Mouse (Mus musculus) brain, embryonic 14.5 days (tissue): Measurements from ENCODE around the gene Dhx37. TPM values are rescaled to one million over a fixed set of nuclear protein-coding genes. Genes with fewer than 3 reads are reported as not detected.

Experiments
- DNase-seq: peaks from one replicate; pipeline ENCODE4 v3.0.0-alpha.2; 2011; ENCODE audit warnings: low read depth
- CTCF ChIP-seq: fragments of 200-500 bp; IDR thresholded peaks from 2 replicates; pipeline ENCODE4 v1.5.1; 2012; ENCODE audit warnings: inconsistent platforms, mild to moderate bottlenecking, moderate library complexity, borderline replicate concordance; ENCODE audit not compliant: insufficient read depth, insufficient read length; ENCODE audit errors: extremely low read depth
- POLR2A ChIP-seq: fragments of 200-500 bp; IDR thresholded peaks from 2 replicates; pipeline ENCODE4 v1.6.1; 2012; ENCODE audit warnings: mild to moderate bottlenecking, inconsistent platforms, borderline replicate concordance; ENCODE audit not compliant: poor library complexity, insufficient read depth, insufficient read length, severe bottlenecking; ENCODE audit errors: extremely low read depth
- polyA plus RNA-seq: library from polyadenylated mRNA; depleted of rRNA; stranded (reverse); fragments of >200 nt; gene quantifications from 2 replicates; pipeline ENCODE4 v1.2.3, GENCODE M21; 2012; rRNA removed

The Dhx37 gene
- 27.6 and 31.5 TPM in 2 replicates for polyA plus RNA-seq

- peak; percentile 98 for DNase-seq
- TF ChIP-seq POLR2A: peak; percentile 84
- TF ChIP-seq CTCF: no peak
These were observed at the start of gene Dhx37 for GRCm38 (mm10) chr5:125433793-125434337. Gene Dhx37, minus strand, starts transcription at chr5:125434121.

GRCm38 (mm10) chr5:125482474-125482873 is 48.6 kb upstream of the Dhx37 start:
- TF ChIP-seq POLR2A: no peak
- no peak for TF ChIP-seq CTCF
- no peak for DNase-seq

- no peak for DNase-seq
- TF ChIP-seq CTCF: no peak
- no peak for TF ChIP-seq POLR2A
These were observed 46.7 kb upstream of the Dhx37 start for GRCm38 (mm10) chr5:125480434-125481231.

GRCm38 (mm10) chr5:125479376-125479775 is 45.5 kb upstream of the Dhx37 start:
- DNase-seq: no peak
- TF ChIP-seq CTCF: no peak
- no peak for TF ChIP-seq POLR2A

- TF ChIP-seq POLR2A: no peak
- no peak for TF ChIP-seq CTCF
- DNase-seq: no peak
These were observed 44.1 kb upstream of the Dhx37 start for GRCm38 (mm10) chr5:125478037-125478436.

GRCm38 (mm10) chr5:125477533-125477932 is 43.6 kb upstream of the Dhx37 start:
- DNase-seq: no peak
- TF ChIP-seq CTCF (no peak), POLR2A (no peak)

- no peak for DNase-seq
- TF ChIP-seq CTCF (no peak), POLR2A (no peak)
These were observed 42.9 kb upstream of the Dhx37 start for GRCm38 (mm10) chr5:125476799-125477198.

- peak; percentile 51 for DNase-seq
- TF ChIP-seq CTCF: no peak
- no peak for TF ChIP-seq POLR2A
These were observed 42.3 kb upstream of the Dhx37 start for GRCm38 (mm10) chr5:125476286-125476625.

- peak; percentile 99 for DNase-seq
- TF ChIP-seq POLR2A (peak; percentile 90), CTCF (no peak)
These were observed 41.8 kb upstream of the Dhx37 start, which contains the start of gene Aacs for GRCm38 (mm10) chr5:125475601-125476285. Gene Aacs, plus strand, starts transcription at chr5:125475814.

GRCm38 (mm10) chr5:125475030-125475429 is 41.1 kb upstream of the Dhx37 start:
- DNase-seq: no peak
- TF ChIP-seq POLR2A (no peak), CTCF (no peak)

- no peak for DNase-seq
- no peak for TF ChIP-seq POLR2A
- TF ChIP-seq CTCF: no peak
These were observed 39.0 kb upstream of the Dhx37 start for GRCm38 (mm10) chr5:125472796-125473475.
